Mouse (Mus musculus) layer of hippocampus, adult 11-12 months (tissue): ENCODE measurements around the gene Rufy1.
"Not testable (repeated sequence)": the region's sequence is repeated elsewhere in the genome, so short reads cannot be mapped to it uniquely, and the experiment has no call there.

Experiments
- DNase-seq: peaks from one replicate; pipeline ENCODE4 v3.0.0; 2022; ENCODE audit warnings: low spot score

Rufy1 gene

DNA sequence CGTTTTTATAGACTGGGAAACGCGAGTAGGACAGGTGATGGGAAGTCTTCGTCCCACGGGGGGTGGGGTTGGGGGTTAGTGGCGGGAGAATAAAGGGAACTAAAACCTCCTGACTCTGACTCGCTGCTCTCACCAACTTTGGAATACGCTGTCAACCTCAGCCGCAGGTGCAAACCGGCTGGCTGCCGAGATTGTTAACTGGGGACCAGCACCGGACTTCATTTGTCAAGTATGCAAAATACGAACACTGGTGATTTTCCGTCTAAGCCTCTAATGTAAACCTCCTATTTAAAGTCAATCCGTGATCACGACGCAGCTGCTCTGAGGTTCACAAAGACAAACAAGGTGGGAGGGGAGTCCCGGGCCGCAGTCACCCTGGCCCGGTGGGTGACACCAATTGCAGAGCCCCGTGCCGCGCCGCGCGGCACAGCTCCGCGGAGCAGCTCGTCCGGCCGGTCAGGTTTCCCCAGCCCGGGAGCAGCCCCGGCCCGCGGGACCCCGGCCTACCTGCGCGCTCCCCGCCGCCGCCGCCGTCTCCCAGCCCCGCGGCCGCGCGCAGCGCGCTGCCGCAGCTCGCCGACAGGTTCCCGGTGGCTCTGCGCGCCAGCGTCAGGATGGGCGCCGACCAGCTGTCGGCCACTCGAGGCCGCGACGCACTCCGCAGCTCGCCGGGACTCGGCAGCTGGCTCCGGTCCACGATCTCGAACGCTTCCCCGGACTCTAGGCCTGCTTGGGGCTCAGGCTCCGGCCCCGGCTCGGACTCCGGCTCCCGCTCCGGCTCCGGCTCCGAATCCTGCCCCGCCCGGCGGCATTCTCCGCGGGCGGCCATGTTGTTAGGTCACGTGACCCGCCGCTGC is at the start of gene Rufy1:
Gene Rufy1 (minus strand): TSS at position 849 of the 857 bp plus-strand sequence.
- peak; percentile 83 for DNase-seq

GRCm38 (mm10) chr11:50478072-50478471 is 47.1 kb upstream of the Rufy1 start:
- DNase-seq, result no peak

DNA sequence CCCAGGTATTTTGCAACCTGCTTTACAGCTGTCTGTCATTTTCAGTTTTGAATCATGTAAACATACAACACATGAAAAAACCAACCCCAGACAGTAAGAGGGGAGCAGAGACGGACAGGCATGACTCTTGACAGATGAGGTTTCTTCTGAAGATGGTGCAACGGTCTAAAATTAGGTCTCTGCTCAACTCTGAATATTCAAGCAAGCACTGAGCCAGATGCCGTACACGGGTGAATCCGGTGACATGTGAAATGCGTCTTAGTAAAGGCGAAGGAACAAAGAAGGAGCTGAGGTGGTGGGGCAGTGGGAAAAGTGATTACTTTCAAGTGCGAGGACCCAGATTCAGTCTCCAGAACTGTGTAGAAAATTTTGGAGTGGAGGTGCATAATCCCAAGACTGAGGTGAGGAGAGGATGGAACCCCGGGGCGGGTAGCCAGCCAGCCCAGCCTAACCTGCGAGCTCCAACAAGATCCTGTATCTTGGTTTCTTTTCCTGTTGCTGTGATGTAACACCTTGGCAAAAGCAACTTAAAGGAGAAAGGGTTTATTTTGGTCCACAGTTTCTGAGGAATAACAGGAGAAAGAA is 46.7 kb upstream of the Rufy1 start:
- DNase-seq, result no peak

DNA sequence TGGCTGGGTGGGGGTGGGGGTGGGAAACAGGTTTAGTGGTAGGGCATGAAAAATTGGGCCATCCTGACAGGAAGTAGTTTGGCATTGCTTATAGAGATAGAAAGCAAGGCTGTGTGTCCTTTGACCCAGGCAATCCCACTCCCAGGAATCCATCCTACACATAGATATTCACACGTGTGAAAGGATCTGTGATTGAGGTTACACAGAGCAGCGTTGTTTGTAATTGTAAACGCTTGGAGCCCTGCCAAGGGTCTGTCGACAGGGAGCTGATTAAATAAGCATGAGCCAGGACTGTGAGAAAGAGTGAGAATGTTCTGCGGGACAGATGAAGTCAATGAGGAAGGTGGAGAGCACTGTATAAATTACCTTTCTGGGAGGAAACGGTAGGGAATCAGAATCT is 46.0 kb upstream of the Rufy1 start:
- no peak for DNase-seq

- no peak for DNase-seq
Observed at GRCm38 (mm10) chr11:50473933-50474332, 43.0 kb upstream of the Rufy1 start.

- DNase-seq, result no peak
Observed at GRCm38 (mm10) chr11:50472161-50472939, 41.4 kb upstream of the Rufy1 start.

GRCm38 (mm10) chr11:50461481-50461880 is 30.6 kb upstream of the Rufy1 start:
- no peak for DNase-seq

DNA sequence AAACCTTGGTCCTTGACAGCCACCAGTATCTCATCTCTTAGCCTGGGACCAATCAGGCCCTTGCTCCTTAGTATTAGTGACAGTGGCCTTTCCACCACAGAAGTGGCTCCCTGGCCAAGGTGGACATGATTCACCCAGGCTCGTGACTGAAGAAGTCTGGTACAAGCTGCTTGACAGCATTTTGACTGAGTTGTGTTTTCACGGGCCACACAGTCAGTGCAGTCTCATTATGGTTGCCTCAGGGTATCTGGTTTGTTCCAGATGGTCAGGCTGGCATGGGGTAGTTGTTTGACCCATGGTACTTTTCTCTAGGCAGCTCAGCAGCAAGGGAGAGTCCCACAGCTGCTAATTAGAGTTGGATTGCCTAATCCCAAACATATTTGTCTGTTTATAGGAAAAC is 28.3 kb upstream of the Rufy1 start:
- DNase-seq, result no peak

DNA sequence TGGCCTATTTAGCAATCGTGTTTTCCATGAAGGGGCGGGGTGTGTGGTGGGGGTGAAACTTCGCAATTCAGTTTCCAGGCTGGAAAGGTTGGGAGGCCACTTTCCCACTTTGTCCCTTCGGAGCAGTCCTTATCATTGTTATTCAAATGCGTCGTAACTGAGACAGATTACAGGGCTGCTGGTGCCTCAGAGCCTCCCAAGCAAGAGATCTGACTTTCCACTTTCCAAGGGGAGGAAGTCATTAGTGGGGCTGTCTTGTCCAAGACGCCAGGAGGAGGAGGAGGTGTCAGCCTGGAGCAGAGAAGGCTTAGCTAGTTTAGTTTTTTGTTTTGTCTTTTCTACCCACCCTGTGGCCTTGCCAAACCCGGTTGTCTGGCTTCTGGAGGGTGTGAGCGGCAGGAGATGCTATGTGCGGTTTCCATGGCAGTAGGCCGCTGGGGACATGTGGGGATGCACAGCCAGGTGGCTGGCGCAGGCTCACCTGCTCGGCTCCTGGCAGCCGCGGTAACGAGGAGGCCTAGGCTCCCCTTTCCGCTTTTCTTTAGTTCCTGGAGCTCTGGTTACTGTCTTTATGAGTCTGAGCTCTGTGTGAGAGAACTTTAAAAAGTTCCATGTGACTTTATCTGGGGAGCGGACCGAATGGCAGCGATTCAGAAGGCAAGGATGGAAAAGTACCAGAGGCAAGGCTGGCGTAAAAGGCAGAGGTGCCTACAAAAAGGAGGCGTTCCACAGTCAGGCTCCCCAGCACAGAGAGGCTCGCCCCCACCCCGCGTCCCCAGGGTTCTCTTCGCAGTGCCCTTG is 26.4 kb upstream of the Rufy1 start:
- no peak for DNase-seq

GRCm38 (mm10) chr11:50456455-50456854 is 25.5 kb upstream of the Rufy1 start:
- no peak for DNase-seq

DNA sequence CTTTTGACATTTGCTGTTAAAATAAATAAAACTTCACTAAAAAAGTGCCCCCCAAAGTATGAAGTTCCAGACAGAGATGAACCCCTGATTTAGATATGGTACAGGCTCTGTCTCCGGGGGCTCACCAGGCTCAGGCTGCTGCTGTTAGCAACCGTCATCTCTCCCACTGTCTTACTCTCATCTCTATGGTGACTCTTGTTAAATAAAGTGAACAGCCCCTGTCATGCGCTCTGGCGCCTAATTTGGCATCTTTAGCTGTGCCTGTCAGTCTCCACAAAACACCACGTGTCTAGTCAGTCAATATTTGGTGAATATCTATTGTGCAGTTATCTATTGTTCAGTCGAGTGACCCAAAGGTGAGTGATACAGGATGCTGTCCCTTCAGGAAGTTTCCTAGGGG is 24.0 kb upstream of the Rufy1 start:
- DNase-seq, result no peak

DNA sequence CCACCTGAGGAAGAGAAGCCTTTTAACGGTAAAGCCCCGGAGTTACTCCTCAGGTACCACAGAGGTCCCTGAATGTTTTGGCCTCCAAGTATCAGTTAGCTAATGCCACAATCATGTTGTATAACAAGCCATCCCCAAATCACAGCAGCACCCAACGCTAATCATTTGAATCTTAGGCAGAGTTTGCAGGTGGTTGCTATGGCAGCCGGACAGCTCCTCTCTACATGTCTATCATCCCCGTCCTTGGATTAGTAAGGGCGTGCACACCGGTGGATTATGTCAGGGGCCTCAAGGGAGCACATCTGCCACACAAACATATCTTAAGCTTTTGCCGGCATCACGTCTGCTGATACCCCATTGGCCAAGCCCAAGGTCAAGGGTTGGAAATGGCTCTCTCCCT is 19.3 kb upstream of the Rufy1 start:
- no peak for DNase-seq

DNA sequence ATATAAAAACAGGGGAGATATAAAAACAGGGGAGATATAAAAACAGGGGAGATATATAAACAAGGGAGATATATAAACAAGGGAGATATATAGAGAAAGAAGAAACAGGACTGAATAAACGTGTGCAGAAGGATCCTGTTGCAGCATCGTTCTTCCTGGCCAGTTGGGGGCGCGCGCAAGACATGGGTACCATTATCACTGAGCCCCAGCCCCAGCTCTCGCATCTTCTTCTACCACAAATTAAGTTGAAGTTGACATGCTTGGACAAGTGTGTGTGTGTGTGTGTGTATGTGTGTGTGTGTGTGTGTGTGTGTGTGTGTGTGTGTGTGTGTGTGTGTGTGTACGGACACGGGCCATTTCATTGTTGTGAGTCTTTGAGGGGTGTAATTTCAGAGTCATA is 17.2 kb upstream of the Rufy1 start:
- DNase-seq, result not testable (repeated sequence)

GRCm38 (mm10) chr11:50443259-50444065 is 12.5 kb upstream of the Rufy1 start:
- no peak for DNase-seq

- DNase-seq, result peak; percentile 69
Observed at GRCm38 (mm10) chr11:50441637-50442036, 10.7 kb upstream of the Rufy1 start.

DNA sequence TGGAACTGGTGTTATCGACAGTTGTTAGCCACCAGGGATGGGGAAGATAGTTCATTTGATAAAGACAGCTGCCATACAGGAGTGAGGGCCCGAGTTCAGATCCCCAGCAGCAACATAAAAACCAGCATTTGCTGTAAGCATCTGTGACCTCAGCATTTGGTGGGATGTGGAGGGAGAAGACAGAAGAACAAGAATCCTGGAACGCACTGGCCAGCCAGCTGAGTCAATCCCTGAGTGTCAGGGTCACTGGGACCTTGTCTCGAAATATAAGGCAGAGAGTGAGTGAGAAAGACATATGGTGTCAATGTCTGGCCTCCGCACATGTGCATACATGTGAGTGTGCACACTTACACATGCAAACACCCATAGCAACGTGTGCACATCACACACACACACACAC is 9.8 kb upstream of the Rufy1 start:
- DNase-seq, result no peak

DNA sequence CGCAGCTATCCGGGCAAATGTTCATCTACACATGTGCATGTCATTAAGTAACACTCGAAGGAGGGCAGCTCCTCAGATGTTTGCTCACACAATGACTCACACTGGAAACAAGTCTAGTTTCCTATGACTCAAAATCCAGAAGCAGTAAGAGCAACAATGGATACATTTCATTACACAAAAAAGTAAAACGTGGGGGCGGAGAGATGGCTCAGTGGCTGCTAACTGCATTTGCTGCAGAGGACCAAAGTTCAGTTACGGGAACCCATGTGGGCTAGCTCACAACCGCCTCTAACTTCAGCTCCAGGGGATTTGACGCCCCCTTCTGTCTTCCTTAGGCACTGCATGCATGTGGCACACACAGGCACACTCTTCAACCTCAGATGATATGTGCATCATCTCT is 8.9 kb upstream of the Rufy1 start:
- DNase-seq, result no peak

DNA sequence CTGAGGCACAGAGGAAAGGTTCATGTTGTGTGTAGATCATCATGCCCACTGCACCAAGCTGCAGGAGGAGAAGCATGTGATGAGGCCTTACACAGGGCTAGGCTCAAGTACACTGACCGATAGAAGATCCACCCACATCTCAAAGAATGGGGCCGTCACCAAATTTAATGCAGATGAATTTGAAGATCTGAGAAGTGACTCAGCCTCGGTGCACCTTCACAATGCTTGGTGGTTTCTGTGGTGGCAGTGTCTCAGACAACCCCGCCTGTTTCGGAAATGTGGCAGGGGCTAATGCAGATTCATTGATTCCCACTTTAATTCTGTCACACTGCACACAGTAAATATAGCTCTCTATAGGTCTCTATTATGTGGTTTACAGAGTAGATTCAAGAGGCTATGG is 2.0 kb upstream of the Rufy1 start:
- DNase-seq, result no peak

DNA sequence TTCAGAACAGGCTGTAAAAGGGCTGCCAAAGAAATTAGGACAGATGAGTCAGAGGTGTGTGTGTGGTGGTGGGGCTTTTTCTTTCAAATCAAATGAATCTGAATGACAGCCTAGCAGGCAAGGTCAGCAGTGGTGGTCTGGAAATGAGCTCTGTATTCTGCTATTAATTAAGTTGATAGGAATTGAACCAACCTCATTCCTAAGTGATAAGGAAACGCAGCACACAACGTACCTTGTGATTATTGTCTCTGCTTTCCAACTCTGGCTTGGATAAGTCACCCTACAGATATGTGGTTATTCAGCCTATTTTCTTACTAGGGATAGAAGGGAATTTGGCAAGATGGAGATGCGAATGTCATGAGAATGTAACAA is 1.1 kb upstream of the Rufy1 start:
- no peak for DNase-seq

DNA sequence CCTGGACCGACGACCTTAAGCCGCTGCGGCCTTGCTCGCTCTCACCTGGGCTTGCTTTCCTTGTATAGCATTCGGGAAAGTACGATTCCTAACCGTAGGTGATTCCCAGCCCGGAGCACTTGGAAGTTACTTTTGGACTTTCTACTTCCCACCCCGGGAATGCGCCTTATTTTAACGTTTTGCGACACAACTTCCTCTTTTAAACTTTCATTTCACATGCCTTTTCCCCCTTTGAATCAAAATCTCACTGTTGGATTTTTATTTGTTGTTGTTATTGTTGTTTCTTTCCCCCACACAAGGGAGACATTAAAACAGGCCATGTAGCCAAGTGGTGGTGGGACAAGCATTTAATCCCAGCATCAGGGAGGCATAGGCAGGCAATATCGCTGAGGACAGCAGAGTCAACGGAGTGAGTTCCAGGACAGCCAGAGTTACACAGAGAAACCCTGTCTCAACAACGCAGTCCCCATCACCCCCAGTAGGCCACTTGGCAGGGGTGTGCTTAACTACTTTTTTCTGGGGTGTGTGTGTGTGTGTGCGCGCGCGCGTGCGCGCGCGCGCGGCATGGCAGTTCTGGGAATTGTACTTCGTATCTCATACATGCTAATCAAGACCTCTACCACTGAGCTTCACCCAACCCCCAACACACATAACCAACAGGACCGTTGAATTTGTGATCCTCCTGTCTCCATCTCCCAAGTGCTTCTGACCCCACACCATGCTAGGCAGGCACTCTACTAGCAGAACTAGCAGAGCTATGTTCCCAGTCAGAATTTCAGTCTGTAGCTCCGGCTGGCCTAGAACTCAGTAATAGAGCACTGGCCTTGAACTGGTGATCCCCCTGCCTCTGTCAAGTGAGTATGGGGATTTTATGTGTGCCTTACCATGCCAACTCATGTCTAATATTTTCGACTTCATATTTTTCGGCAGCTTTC is 476 bp upstream of the Rufy1 start:
- no peak for DNase-seq
